Comparison of ENCODE assay signal across 24 mouse cellular contexts in the genomic region with DNA sequence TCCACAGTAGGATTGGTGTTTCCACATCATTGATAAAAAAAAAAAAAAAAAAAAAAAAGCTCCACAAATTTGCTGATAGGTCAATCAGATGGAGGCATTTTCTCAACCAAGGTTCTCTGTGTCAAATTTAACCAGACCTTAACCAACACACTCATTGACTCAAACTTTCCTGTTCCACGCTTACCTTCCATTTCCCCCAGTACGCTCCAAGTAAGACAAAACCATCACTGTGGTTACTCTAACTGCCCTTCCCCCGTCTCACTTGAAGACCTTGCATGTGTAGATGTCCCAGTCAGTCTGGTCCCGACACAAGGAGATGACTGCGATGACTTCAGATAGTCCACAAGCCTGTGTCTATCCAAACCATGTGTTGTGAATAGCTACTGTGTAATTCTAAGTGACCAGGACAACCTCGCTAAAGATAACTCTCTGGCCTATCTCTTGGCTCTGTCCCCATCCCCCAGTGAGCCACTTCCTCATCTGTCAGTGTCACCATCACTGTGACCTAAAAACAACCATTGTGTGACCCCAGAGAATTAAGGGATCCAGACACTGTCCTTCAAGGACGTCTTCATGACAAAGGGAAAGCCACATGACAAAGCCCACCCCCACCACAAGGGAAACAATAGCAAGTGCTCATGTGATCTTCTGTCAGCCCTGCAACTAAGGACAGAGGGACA.
DNase-seq lines count a peak whose midpoint lies in the region; ATAC-seq and TF ChIP-seq lines count a peak whose summit lies in the region.
"Had no signal": no experiment of that assay in that cellular context is flagged by ENCODE, and none has a peak within 500 bp of the region (broad histone marks: within the 10 kb centered on the region; RNA-seq: fewer than 3 reads in every experiment).

No protein-coding gene starts in this region.

- H3K79me2 ChIP-seq in CH12.LX (replicated peaks; ENCODE audit: control insufficient read depth, extremely low read depth, insufficient read depth, poor library complexity, severe bottlenecking): no peaks in the 10 kb centered on the region

- no peak overlapping the region for H3K9ac ChIP-seq in hindbrain, embryonic 11.5 days (ENCODE audit: low read depth, low read length)
- no peak overlapping the region for H3K9ac ChIP-seq in hindbrain, embryonic 12.5 days
- no peak overlapping the region for H3K9ac ChIP-seq in CH12.LX (ENCODE audit: insufficient read depth, low read depth)
- H3K9ac ChIP-seq: forebrain, embryonic 13.5 days; heart, embryonic 12.5 days; kidney, embryonic 15.5 days; liver, embryonic 15.5 days; midbrain, embryonic 15.5 days had no signal

- DNase-seq in hindbrain, embryonic 11.5 days (ENCODE audit: low spot score): peak; percentile 13
- DNase-seq in CH12.LX (ENCODE audit: extremely low read depth) (peak; percentile 75), R1 (ENCODE audit: low read depth, low spot score) (peak; percentile 5)
- no peak for DNase-seq in urinary bladder, postnatal 25 days (ENCODE audit: low spot score)
- DNase-seq in thymus, postnatal 10 days (ENCODE audit: low spot score in 2 of 2): no peak
- DNase-seq: adrenal gland, postnatal 10 days; B cell, adult 2 months; cerebellum, adult 8-10 months; cerebellum, postnatal 36 days; gastrocnemius, postnatal 10 days; kidney, postnatal 25 days; liver; right cerebral cortex, postnatal 4 days; thymus, adult 2 months; thymus, postnatal 4 days had no signal

- no peaks in the 10 kb centered on the region for H3K4me1 ChIP-seq in hindbrain, embryonic 11.5 days (replicated peaks; ENCODE audit: control insufficient read depth, insufficient read depth, low read length)
- no peaks in the 10 kb centered on the region for H3K4me1 ChIP-seq in hindbrain, embryonic 12.5 days
- peaks cover 6 to 18% of the 10 kb centered on the region in 2 experiments; a peak in 3 of 4 replicates for H3K4me1 ChIP-seq in CH12.LX (ENCODE audit: control insufficient read depth in 1 of 2, insufficient read depth in 2 of 2)
- H3K4me1 ChIP-seq: forebrain, embryonic 13.5 days; liver, embryonic 15.5 days; midbrain, embryonic 15.5 days had no signal

- TF ChIP-seq CTCF in CH12.LX (conservative IDR thresholded peaks at IDR 0.05 in 1 of 2, IDR thresholded peaks at IDR 0.05 in 1 of 2; ENCODE audit: low read depth in 2 of 2, low read length in 2 of 2): no peak

- H3K4me2 ChIP-seq in hindbrain, embryonic 11.5 days (replicated peaks; ENCODE audit: low read depth, low read length): no peak overlapping the region
- H3K4me2 ChIP-seq in hindbrain, embryonic 12.5 days (replicated peaks): no peak overlapping the region
- peak overlapping the region; percentile 21; the same call in 1 of the 2 replicates for H3K4me2 ChIP-seq in CH12.LX (ENCODE audit: insufficient read depth, low read depth, poor library complexity, severe bottlenecking)
- H3K4me2 ChIP-seq: forebrain, embryonic 13.5 days; heart, embryonic 12.5 days; kidney, embryonic 15.5 days; liver, embryonic 15.5 days; midbrain, embryonic 15.5 days had no signal

- no peak for TF ChIP-seq RAD21 in CH12.LX (IDR thresholded peaks at IDR 0.05; ENCODE audit: low read depth, low read length)

- no peak for TF ChIP-seq POLR2A in CH12.LX (IDR thresholded peaks at IDR 0.05; ENCODE audit: low read depth, low read length)

- H3K27ac ChIP-seq in hindbrain, embryonic 11.5 days (ENCODE audit: low read depth, low read length): no peak overlapping the region
- no peak overlapping the region for H3K27ac ChIP-seq in hindbrain, embryonic 12.5 days
- no peak overlapping the region for H3K27ac ChIP-seq in CH12.LX (ENCODE audit: insufficient read depth, low read depth)
- H3K27ac ChIP-seq: forebrain, embryonic 13.5 days; kidney, embryonic 15.5 days; liver, embryonic 15.5 days; midbrain, embryonic 15.5 days; stomach, postnatal 0 days had no signal

- H3K36me3 ChIP-seq in hindbrain, embryonic 11.5 days (ENCODE audit: control insufficient read depth, insufficient read depth, low read length): no peaks in the 10 kb centered on the region
- no peaks in the 10 kb centered on the region for H3K36me3 ChIP-seq in hindbrain, embryonic 12.5 days
- H3K36me3 ChIP-seq in CH12.LX (replicated peaks in 1 of 2; ENCODE audit: control insufficient read depth in 1 of 2, insufficient read depth in 1 of 2, low read length in 1 of 2): no peaks in the 10 kb centered on the region
- H3K36me3 ChIP-seq: heart, embryonic 12.5 days; kidney, embryonic 15.5 days; liver, embryonic 15.5 days; midbrain, embryonic 15.5 days had no signal

- no peaks in the 10 kb centered on the region for H3K9me3 ChIP-seq in hindbrain, embryonic 11.5 days (ENCODE audit: control insufficient read depth, low read length)
- H3K9me3 ChIP-seq in hindbrain, embryonic 12.5 days (replicated peaks): no peaks in the 10 kb centered on the region
- H3K9me3 ChIP-seq in CH12.LX (replicated peaks; ENCODE audit: low read length): no peaks in the 10 kb centered on the region
- H3K9me3 ChIP-seq: forebrain, embryonic 13.5 days; heart, embryonic 12.5 days; kidney, embryonic 15.5 days; liver, embryonic 15.5 days; midbrain, embryonic 15.5 days had no signal

- no peak for ATAC-seq in hindbrain, embryonic 11.5 days (ENCODE audit: low FRiP score)
- no peak for ATAC-seq in hindbrain, embryonic 12.5 days (ENCODE audit: low FRiP score)
- ATAC-seq in granulocyte monocyte progenitor cell, adult 5-6 weeks (replicated peaks; ENCODE audit: poor library complexity, severe bottlenecking): peak; percentile 66
- ATAC-seq: forebrain, embryonic 13.5 days; intestine, postnatal 0 days; midbrain, embryonic 15.5 days had no signal

- dilution Hi-C loops in CH12.LX (cut with MboI; ENCODE audit: extremely low pct_ligation_motif_present, extremely low pct_unique_long_range_greater_than_20kb, low sequenced_read_pairs): no loop called here

- TF ChIP-seq EP300 in CH12.LX (IDR thresholded peaks at IDR 0.05; ENCODE audit: low read length): peak; percentile 63

- in situ Hi-C loops in CH12.LX (cut with MboI; ENCODE audit: low pct_ligation_motif_present, low pct_unique_long_range_greater_than_20kb, low sequenced_read_pairs): no loop called here

- H3K27me3 ChIP-seq in hindbrain, embryonic 11.5 days (ENCODE audit: control insufficient read depth, insufficient read depth, low read length): no peaks in the 10 kb centered on the region
- H3K27me3 ChIP-seq in hindbrain, embryonic 12.5 days: no peaks in the 10 kb centered on the region
- no peaks in the 10 kb centered on the region for H3K27me3 ChIP-seq in CH12.LX (replicated peaks)
- H3K27me3 ChIP-seq: forebrain, embryonic 13.5 days; heart, embryonic 12.5 days; kidney, embryonic 15.5 days; liver, embryonic 15.5 days; midbrain, embryonic 15.5 days had no signal

- 58% methylated on average over 7 of the region's 7 CpGs for WGBS in hindbrain, embryonic 11.5 days
- 62% methylated on average over 7 of the region's 7 CpGs for WGBS in hindbrain, embryonic 12.5 days

- H3K4me3 ChIP-seq in hindbrain, embryonic 11.5 days (ENCODE audit: low read depth, low read length): no peak overlapping the region
- no peak overlapping the region for H3K4me3 ChIP-seq in hindbrain, embryonic 12.5 days
- H3K4me3 ChIP-seq in CH12.LX (replicated peaks in 1 of 3; ENCODE audit: low read depth in 2 of 3, low read length in 2 of 3, poor library complexity in 1 of 3): no peak overlapping the region
- H3K4me3 ChIP-seq: forebrain, embryonic 13.5 days; heart, embryonic 12.5 days; kidney, embryonic 15.5 days; liver, embryonic 15.5 days; midbrain, embryonic 15.5 days had no signal

TF ChIP-seq in CH12.LX, 34 proteins besides CTCF, POLR2A, EP300 and RAD21 (continues in another document):
- TF ChIP-seq CHD1 (IDR thresholded peaks at IDR 0.05; ENCODE audit: low read depth, low read length): no peak
- no peak for TF ChIP-seq MXI1 (IDR thresholded peaks at IDR 0.05; ENCODE audit: low read depth, low read length)
- no peak for TF ChIP-seq POLR2AphosphoS2 (IDR thresholded peaks at IDR 0.05; ENCODE audit: low read depth, low read length)
- TF ChIP-seq TBP (conservative IDR thresholded peaks at IDR 0.05; ENCODE audit: low read depth, low read length): no peak
- TF ChIP-seq SIN3A (IDR thresholded peaks at IDR 0.05; ENCODE audit: low read length): no peak
- TF ChIP-seq IRF4 (IDR thresholded peaks at IDR 0.05; ENCODE audit: low read depth, low read length): no peak
- no peak for TF ChIP-seq UBTF (IDR thresholded peaks at IDR 0.05; ENCODE audit: low read depth, low read length)
- TF ChIP-seq ZNF384 (IDR thresholded peaks at IDR 0.05; ENCODE audit: low read depth, low read length): peak; percentile 82
- TF ChIP-seq ZC3H11A (IDR thresholded peaks at IDR 0.05; ENCODE audit: low read depth, low read length): no peak
- no peak for TF ChIP-seq MYC (IDR thresholded peaks at IDR 0.05; ENCODE audit: low read depth, low read length)
- no peak for TF ChIP-seq HCFC1 (IDR thresholded peaks at IDR 0.05; ENCODE audit: low read depth, low read length)
- no peak for TF ChIP-seq NRF1 (IDR thresholded peaks at IDR 0.05; ENCODE audit: low read depth, low read length)
- no peak for TF ChIP-seq NELFE (IDR thresholded peaks at IDR 0.05; ENCODE audit: low read depth, low read length)
- TF ChIP-seq JUND (conservative IDR thresholded peaks at IDR 0.05; ENCODE audit: low read depth, low read length): no peak; the same call in 1 of the 2 replicates
- peak; percentile 37 for TF ChIP-seq ETS1 (conservative IDR thresholded peaks at IDR 0.05; ENCODE audit: low read depth, low read length)
- no peak for TF ChIP-seq PAX5 (IDR thresholded peaks at IDR 0.05; ENCODE audit: low read length)
- TF ChIP-seq USF1 (IDR thresholded peaks at IDR 0.05; ENCODE audit: low read depth, low read length): no peak
- TF ChIP-seq CHD2 (IDR thresholded peaks at IDR 0.05; ENCODE audit: low read length): peak; percentile 75; the same call in 1 of the 2 replicates
- TF ChIP-seq MAFK (IDR thresholded peaks at IDR 0.05; ENCODE audit: insufficient replicate concordance, low read length): no peak
- no peak for TF ChIP-seq RCOR1 (conservative IDR thresholded peaks at IDR 0.05; ENCODE audit: low read depth, low read length)
- peak; percentile 74 for TF ChIP-seq ELF1 (IDR thresholded peaks at IDR 0.05; ENCODE audit: low read depth, low read length)
- no peak for TF ChIP-seq E2F4 (IDR thresholded peaks at IDR 0.05; ENCODE audit: insufficient replicate concordance, low read depth, low read length)
- TF ChIP-seq GABPA (IDR thresholded peaks at IDR 0.05; ENCODE audit: insufficient replicate concordance, low read depth, low read length): no peak
- TF ChIP-seq KAT2A (IDR thresholded peaks at IDR 0.05; ENCODE audit: insufficient replicate concordance, low read length): no peak
- TF ChIP-seq SMC3 (IDR thresholded peaks at IDR 0.05; ENCODE audit: low read depth, low read length): no peak
- no peak for TF ChIP-seq MAZ (IDR thresholded peaks at IDR 0.05; ENCODE audit: low read depth, low read length)
- TF ChIP-seq JUN (IDR thresholded peaks at IDR 0.05; ENCODE audit: insufficient read depth, low read depth, low read length): no peak; the same call in 1 of the 2 replicates
- 0 out of 2 replicates have a peak, but pooled peaks have one; percentile 12 for TF ChIP-seq USF2 (conservative IDR thresholded peaks at IDR 0.05; ENCODE audit: low read depth, low read length)

Comparison
In these comparisons a context has a peak if more than half of its experiments do, and no peak if none do; other contexts are left out.
1. DNase-seq: peak in hindbrain, embryonic 11.5 days (single experiment), CH12.LX (single experiment) and R1 (single experiment); none in urinary bladder, postnatal 25 days (single experiment) and thymus, postnatal 10 days (0 of 2).